In genomic region chr16:37776860-37777651, GRCm38 (mm10) we compare ENCODE assay signal across 8 mouse cellular contexts. TPM values are rescaled to one million over a fixed set of nuclear protein-coding genes. Genes with fewer than 3 reads are reported as not detected.
A peak's percentile ranks its signal among the peaks of the same experiment; 100 is the strongest.
DNase-seq lines count a peak whose midpoint lies in the region; ATAC-seq lines count a peak whose summit lies in the region.

Gene Fstl1 (plus strand): TSS chr16:37776873.

- ATAC-seq in megakaryocyte, adult 5-6 weeks (ENCODE audit: poor library complexity, severe bottlenecking) = peak; percentile 56

- intact Hi-C loops in heart, postnatal 36 days (cut with DNase I) = no loop called here
- intact Hi-C loops in left cerebral cortex, postnatal 10 days (cut with DNase I) = no loop called here

- peak; percentile 33 for DNase-seq in cerebellum, adult 11-12 months
- DNase-seq in cerebellum, adult 9-10 months = no peak
- peak; percentile 47 to 64 for DNase-seq in cerebellum, adult 18-20 months
- DNase-seq in forelimb bud, embryonic 11.5 days (ENCODE audit: low read depth, low spot score) = peak; percentile 68
- DNase-seq in heart, postnatal 36 days = peak; percentile 57 to 67
- peak in 1 of 2 experiments; percentile 75 for DNase-seq in left cerebral cortex, postnatal 10 days (ENCODE audit: extremely low spot score in 1 of 2, low spot score in 2 of 2)
- peak; percentile 54 for DNase-seq in skeletal muscle tissue, adult 2 months (ENCODE audit: low read depth, low spot score)

RNA-seq across cellular contexts. Expression of gene Fstl1, which starts in this region (rescaled TPM):
- 100 to 1,000 TPM in 1 of 2 experiments, 10 to 100 TPM in 1; 80.0 to 103 TPM for total RNA-seq in heart, postnatal 36 days (2021)
- 10 to 100 TPM; 67.0 to 71.9 TPM for total RNA-seq in left cerebral cortex, postnatal 10 days (2021)
- 0.16 and 1.1 TPM in 2 replicates for total RNA-seq in megakaryocyte, adult 5-6 weeks (2015)
- 0.44 and 0.89 TPM in 2 replicates for total RNA-seq in megakaryocyte, adult 5-6 weeks (2017)

Comparison
In these comparisons a context has a peak if more than half of its experiments do, and no peak if none do; other contexts are left out.
1. RNA of gene Fstl1 (total RNA-seq): 80.0 to 103 TPM in heart, postnatal 36 days and 67.0 to 71.9 TPM in left cerebral cortex, postnatal 10 days; 0.16 to 1.1 TPM in megakaryocyte, adult 5-6 weeks; every median in the first group is over 10 times any median in the second.